Mouse (Mus musculus): Measurements from ENCODE around the gene C2cd2l.
A peak's percentile ranks its signal among the peaks of the same experiment; 100 is the strongest.
"Not testable (repeated sequence)": the region's sequence is repeated elsewhere in the genome, so short reads cannot be mapped to it uniquely, and the experiment has no call there.

Gene C2cd2l

DNA sequence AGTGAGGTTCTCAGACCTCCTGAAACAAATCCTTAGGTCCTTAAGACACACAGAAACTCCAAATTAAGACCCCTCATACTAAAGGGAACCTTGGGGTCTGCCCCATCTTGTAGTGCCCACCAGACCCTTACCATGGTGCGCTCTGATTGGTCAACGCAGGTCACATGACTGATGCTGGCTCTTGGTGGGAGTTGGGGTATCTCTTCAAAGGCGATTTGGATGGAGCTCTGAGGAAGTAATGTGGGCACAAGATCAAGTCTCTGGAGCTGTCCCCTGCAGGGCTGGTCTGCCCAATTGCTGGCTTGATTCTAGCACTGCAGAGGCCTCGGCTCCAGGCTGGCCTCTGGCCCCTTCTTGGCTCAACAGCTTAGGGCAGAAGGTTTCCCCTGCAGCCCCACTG is 2.6 kb downstream of the C2cd2l start:
- ATAC-seq (ENCODE audit: insufficient number of reproducible peaks, low FRiP score, low TSS enrichment) = no peak

- no peak for ATAC-seq (ENCODE audit: insufficient number of reproducible peaks, low FRiP score, low TSS enrichment)
Measured at GRCm38 (mm10) chr9:44314910-44315309, 5.2 kb downstream of the C2cd2l start.

DNA sequence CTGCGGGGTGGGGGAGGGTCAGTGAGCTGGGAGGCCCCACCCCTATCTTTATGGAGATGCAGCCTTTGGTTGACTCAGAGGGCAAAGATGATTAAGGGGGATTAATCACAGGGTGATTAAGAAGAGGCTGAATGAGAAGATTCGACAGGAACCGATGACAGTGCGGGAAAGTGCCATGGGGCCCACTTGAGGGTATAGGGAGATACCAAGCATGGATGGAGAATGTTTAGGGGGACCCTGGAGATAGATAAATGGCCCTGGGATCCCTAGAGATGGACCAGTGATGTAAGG is 5.9 kb downstream of the C2cd2l start:
- no peak for ATAC-seq (ENCODE audit: insufficient number of reproducible peaks, low FRiP score, low TSS enrichment)

GRCm38 (mm10) chr9:44313476-44314256 is 6.4 kb downstream of the C2cd2l start:
- no peak for ATAC-seq (ENCODE audit: insufficient number of reproducible peaks, low FRiP score, low TSS enrichment)

DNA sequence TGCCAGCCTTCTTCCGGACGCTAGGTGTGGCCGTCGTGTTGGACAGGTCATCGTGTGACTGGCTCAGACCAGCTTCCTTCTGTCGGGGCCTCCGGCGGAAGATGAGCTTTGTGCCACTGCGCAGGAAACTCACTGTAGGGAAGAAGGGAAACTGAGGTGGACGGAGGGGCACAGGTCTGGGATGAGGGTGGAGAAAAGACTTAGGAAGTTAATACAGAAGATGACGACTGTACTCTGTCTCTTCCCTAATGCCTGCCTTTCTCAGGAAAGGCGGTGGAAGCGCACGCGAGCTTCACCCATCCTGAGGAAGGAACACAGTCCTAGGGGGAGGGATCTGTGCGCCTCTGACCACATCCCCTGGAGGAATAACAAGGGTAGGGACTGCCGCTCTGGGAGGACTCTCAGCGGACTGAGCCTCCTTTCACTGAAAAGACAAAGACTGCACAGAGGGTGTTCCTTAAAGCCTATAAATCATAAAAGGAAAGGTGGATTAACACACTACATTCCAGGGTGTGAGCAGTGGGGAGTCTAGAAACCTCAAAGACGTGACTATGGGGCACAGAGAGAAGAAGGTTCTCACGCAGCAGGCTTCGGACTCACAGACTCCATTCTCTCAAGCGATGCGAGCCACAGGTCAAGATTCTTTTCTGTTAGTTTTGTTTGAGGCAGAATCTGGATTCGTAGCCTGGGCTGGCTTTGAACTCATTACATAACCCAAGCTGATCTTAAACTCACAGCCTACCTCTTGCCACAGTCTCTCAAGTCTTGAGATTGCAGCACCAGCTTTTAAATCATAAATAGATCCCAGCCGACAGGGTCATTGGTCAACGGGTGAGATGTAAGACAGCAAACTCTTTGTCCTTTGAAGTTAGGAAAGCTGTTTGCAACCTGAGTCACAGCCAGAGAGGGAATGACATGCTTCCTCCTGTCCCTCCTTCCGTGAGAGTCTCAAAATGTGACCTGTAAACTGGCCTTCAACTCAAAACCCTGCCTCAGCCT is 8.7 kb downstream of the C2cd2l start:
- no peak for ATAC-seq (ENCODE audit: insufficient number of reproducible peaks, low FRiP score, low TSS enrichment)

DNA sequence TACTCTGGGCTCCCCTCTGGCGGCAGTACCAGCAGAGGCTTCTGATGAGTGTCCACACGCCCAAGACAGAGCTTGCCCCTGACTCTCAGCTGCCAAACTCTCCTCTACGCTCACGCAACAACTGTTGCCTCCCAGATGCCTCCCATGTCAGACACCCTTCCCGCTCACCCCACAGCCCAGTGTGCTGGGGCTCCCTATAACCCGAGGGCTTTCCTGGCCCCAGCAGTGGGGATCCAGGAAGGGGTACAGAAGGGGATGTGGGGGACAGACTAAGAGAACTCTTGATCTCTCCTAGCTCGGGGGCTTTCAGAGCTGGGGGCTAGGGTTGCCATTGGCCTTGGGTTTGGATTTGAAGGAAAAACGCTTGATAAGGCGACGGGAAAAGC is 9.3 kb downstream of the C2cd2l start:
- no peak for ATAC-seq (ENCODE audit: insufficient number of reproducible peaks, low FRiP score, low TSS enrichment)

DNA sequence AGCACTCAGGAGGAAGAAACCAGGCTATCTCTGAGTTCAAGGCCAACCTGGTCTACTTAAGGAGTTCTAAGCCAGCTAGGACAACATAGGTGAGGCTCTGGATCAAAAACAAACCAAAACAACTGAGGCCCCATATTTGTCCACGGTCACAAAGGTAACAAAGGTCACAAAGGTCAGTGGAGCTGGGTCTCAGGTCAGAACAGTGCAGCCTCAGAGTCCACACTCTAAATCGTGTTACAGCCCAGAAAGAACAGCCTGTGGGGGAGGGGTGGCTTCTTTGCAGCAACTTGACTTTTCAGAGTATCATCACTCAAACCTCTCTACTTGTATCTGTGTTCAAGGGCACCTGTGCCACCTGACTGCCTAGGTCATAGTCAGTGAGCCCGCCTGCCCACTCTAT is 10.3 kb downstream of the C2cd2l start:
- no peak for ATAC-seq (ENCODE audit: insufficient number of reproducible peaks, low FRiP score, low TSS enrichment)

- ATAC-seq (ENCODE audit: insufficient number of reproducible peaks, low FRiP score, low TSS enrichment) = no peak
Measured at GRCm38 (mm10) chr9:44307248-44307647, 12.8 kb downstream of the C2cd2l start.

DNA sequence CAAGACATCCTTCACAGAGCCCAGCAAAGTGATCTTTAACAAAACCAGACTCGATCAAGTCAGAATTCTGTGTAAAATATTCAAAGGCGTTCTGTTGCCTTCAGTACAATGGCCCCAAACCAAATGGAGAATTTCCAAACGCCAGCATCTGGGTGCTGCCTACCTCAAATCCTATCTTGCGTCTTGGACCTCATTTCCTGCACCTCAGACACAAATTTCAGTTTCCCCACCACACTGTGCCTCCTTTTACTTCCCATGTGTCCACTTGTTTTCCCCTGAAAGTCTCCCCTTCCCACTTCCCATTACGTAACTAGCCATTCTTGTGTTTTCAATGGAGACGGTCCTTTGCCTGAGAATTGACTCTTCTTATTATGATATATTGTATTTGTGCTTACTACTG is 13.6 kb downstream of the C2cd2l start:
- no peak for ATAC-seq (ENCODE audit: insufficient number of reproducible peaks, low FRiP score, low TSS enrichment)

- ATAC-seq (ENCODE audit: insufficient number of reproducible peaks, low FRiP score, low TSS enrichment) = peak; percentile 99
Measured at GRCm38 (mm10) chr9:44305466-44306079, 14.5 kb downstream of the C2cd2l start, which contains the start of gene Hinfp. Gene Hinfp, minus strand, starts transcription at chr9:44305671.

- ATAC-seq (ENCODE audit: insufficient number of reproducible peaks, low FRiP score, low TSS enrichment) = not testable (repeated sequence)
Measured at GRCm38 (mm10) chr9:44300001-44300400, 20.1 kb downstream of the C2cd2l start.

DNA sequence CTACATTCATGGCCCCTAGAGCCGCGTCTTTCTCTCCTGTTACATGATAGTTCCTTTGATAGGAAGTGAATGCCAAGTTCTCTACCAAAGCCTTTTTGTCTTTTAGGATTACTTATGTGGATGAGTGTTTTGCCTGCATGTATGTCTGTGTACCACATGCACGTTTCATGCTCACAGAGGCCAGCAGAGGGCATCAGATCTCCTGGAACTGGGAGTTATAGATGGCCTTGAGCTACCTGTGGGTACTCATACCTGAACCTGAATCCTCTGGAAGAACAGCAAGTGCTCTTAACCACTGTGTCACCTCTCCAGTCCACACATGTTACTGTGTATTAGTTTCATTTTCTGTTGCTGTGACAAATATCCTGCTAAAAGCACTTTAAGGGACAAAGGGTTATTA is 27.6 kb downstream of the C2cd2l start:
- no peak for ATAC-seq (ENCODE audit: insufficient number of reproducible peaks, low FRiP score, low TSS enrichment)

GRCm38 (mm10) chr9:44288959-44289291 is 31.2 kb downstream of the C2cd2l start:
- no peak for ATAC-seq (ENCODE audit: insufficient number of reproducible peaks, low FRiP score, low TSS enrichment)

GRCm38 (mm10) chr9:44288076-44288958 is 31.8 kb downstream of the C2cd2l start, which contains the start of gene Abcg4:
Gene Abcg4, minus strand, starts transcription at chr9:44288615.
- ATAC-seq (ENCODE audit: insufficient number of reproducible peaks, low FRiP score, low TSS enrichment) = peak; percentile 71

DNA sequence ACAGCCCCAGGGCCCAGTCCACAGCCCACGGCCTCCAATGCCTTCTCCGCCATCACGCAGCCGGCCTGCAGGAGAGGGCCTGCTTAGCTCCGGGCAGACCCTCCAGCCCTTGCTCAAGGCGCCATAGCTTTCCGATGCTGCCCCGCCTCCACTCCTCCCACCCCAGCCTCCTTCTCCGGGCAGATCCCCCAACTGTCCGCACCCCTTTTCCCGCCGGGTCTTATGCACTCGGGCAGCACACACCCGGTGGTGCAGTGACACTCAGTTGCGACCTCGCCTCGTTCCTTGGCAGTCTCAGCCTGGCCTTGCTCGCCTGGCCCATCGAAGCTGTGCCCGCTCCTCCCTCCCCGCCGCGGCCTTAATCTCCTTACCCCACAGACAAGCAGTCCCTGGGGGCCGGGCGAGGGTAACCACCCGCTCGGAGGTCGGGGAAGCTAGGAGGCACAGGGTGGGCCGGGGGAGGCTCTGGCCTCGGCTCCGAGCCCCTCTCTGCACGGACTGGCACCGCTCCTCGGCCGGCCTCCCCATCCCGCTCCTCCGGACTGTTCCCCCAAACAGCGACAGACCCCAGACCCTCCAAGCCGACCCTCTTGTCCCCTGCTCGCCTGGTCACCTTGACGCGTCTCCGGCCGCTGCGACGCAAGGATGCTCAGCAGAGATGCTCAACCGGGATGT is 32.5 kb downstream of the C2cd2l start:
- ATAC-seq (ENCODE audit: insufficient number of reproducible peaks, low FRiP score, low TSS enrichment) = peak; percentile 40; the same call in 1 of the 2 replicates

- no peak for ATAC-seq (ENCODE audit: insufficient number of reproducible peaks, low FRiP score, low TSS enrichment)
Measured at GRCm38 (mm10) chr9:44287003-44287400, 33.1 kb downstream of the C2cd2l start.

GRCm38 (mm10) chr9:44286256-44286850 is 33.7 kb downstream of the C2cd2l start:
- no peak for ATAC-seq (ENCODE audit: insufficient number of reproducible peaks, low FRiP score, low TSS enrichment)

DNA sequence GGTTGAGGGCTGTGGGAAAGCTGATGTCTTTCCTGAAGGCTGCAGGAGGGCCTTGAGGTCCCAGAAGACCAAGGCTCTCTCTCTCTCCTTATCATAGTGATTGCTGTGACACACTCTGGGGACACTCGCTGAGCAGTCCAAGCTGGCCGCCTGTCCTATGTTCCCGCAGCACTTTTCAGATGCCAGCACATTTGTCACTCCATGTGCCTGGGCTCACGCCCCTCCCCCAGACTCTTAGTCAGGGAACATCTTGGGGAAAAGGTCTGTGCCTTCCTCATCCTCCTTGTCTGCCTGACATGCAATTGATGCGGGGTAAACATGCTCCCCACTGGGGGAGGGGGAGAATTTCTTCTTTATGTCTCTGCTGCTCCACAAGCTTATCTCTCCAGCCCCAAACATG is 36.9 kb downstream of the C2cd2l start:
- ATAC-seq (ENCODE audit: insufficient number of reproducible peaks, low FRiP score, low TSS enrichment) = no peak

- no peak for ATAC-seq (ENCODE audit: insufficient number of reproducible peaks, low FRiP score, low TSS enrichment)
Measured at GRCm38 (mm10) chr9:44269973-44270372, 50.1 kb downstream of the C2cd2l start.
